Mouse (Mus musculus) limb, embryonic 14.5 days (tissue): ENCODE data around the gene H2-Q6. TPM values are rescaled to one million over a fixed set of nuclear protein-coding genes. Genes with fewer than 3 reads are reported as not detected.
"Not testable (repeated sequence)": the region's sequence is repeated elsewhere in the genome, so short reads cannot be mapped to it uniquely, and the experiment has no call there.

Source experiments
- ATAC-seq: fragments of 200-750 bp; cut with Nextera tagmentation; 2 replicates; pipeline ENCODE4 v1.8.0; 2017; ENCODE audit warnings: low read depth, moderate number of reproducible peaks, moderate TSS enrichment; ENCODE audit not compliant: low FRiP score
- DNase-seq: peaks from one replicate; pipeline ENCODE4 v3.0.0-alpha.2; 2015; ENCODE audit warnings: low spot score
- H3K27ac ChIP-seq: fragments of 300-500 bp; sonication (generic); replicated peaks from 2 replicates; pipeline ENCODE4 v1.5.1; 2014; ENCODE audit warnings: low read depth, mild to moderate bottlenecking, low read length, moderate library complexity, mixed read lengths
- H3K27me3 ChIP-seq: fragments of 300-500 bp; sonication (generic); 2 replicates; pipeline ENCODE4 v1.6.1; 2014; ENCODE audit warnings: low read length, mixed read lengths; ENCODE audit not compliant: control insufficient read depth, insufficient read depth
- H3K36me3 ChIP-seq: fragments of 300-500 bp; sonication (generic); 2 replicates; pipeline ENCODE4 v1.6.1; 2014; ENCODE audit warnings: mild to moderate bottlenecking, low read length, moderate library complexity, mixed read lengths; ENCODE audit not compliant: control insufficient read depth, insufficient read depth
- H3K4me1 ChIP-seq: fragments of 300-500 bp; sonication (generic); 2 replicates; pipeline ENCODE4 v1.6.1; 2014; ENCODE audit warnings: antibody characterized with exemption, low read length, mixed read lengths; ENCODE audit not compliant: control insufficient read depth, insufficient read depth
- H3K4me2 ChIP-seq: fragments of 300-500 bp; sonication (generic); replicated peaks from 2 replicates; pipeline ENCODE4 v1.6.1; 2014; ENCODE audit warnings: low read depth, mild to moderate bottlenecking, low read length, moderate library complexity; ENCODE audit not compliant: severe bottlenecking
- H3K4me3 ChIP-seq: fragments of 300-500 bp; sonication (generic); replicated peaks from 2 replicates; pipeline ENCODE4 v1.5.1; 2014; ENCODE audit warnings: low read length
- H3K9ac ChIP-seq: fragments of 300-500 bp; sonication (generic); 2 replicates; pipeline ENCODE4 v1.6.1; 2014; ENCODE audit warnings: mild to moderate bottlenecking, low read depth, low read length, moderate library complexity; ENCODE audit not compliant: severe bottlenecking
- H3K9me3 ChIP-seq: fragments of 300-500 bp; sonication (generic); 2 replicates; pipeline ENCODE4 v1.6.1; 2016; ENCODE audit warnings: low read length; ENCODE audit not compliant: control insufficient read depth
- POLR2A ChIP-seq: fragments of 200-500 bp; IDR thresholded peaks from 2 replicates; pipeline ENCODE4 v1.8.0; 2012; ENCODE audit warnings: inconsistent platforms, mild to moderate bottlenecking, moderate library complexity, borderline replicate concordance; ENCODE audit not compliant: insufficient read depth, insufficient read length; ENCODE audit errors: extremely low read depth
- WGBS: fragments of 180-500 bp; shearing (Covaris S2); extraction: QIAGEN DNeasy Blood & Tissue Kit; methylation state at CpG from one replicate; pipeline ENCODE4 v1.1.7; 2014; 5-methylcytosine and 5-hydroxymethylcytosine counted together
- polyA plus RNA-seq, 2 experiments: library from polyadenylated mRNA; depleted of rRNA in 1 of 2; stranded (reverse) in 1 of 2; unstranded in 1 of 2; fragments of >200 nt; fragmentation: Nextera tagmentation in 1 of 2; extraction: Ambion mirVana in 1 of 2; gene quantifications; 2 replicates each; pipeline versions ENCODE4 v1.2.1 to v1.2.3; 2012 to 2014

The H2-Q6 gene
- polyA plus RNA-seq, 2 experiments = 0.41 to 0.73 TPM

DNA sequence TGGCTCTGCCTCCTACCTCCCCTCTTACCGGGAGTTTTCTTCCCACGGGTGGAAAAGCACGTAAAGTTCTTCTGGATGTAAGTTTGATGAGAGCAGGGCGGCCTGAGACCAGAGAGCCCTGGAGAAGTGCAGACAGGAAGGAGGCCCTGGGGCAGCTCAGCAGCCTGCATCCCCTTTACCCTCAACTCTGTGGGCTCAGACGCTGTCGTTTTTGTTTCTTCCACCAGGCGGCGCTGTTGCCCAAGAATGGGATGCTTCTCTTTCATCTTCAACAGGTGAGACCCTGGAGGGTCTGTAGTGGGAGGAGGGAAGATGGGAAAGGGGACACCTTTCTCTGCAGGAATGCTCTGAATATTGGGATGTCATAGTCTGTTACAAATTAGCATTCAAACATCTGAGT is 41.0 kb downstream of the H2-Q6 start:
- WGBS = 4% methylated on average over 8 of the region's 8 CpGs
- not testable (repeated sequence) for H3K36me3 ChIP-seq, H3K4me2 ChIP-seq, H3K9me3 ChIP-seq, H3K27ac ChIP-seq, DNase-seq, H3K4me1 ChIP-seq, ATAC-seq, H3K4me3 ChIP-seq, H3K9ac ChIP-seq
- H3K27me3 ChIP-seq = peaks cover 19% of the 10 kb centered on the region

DNA sequence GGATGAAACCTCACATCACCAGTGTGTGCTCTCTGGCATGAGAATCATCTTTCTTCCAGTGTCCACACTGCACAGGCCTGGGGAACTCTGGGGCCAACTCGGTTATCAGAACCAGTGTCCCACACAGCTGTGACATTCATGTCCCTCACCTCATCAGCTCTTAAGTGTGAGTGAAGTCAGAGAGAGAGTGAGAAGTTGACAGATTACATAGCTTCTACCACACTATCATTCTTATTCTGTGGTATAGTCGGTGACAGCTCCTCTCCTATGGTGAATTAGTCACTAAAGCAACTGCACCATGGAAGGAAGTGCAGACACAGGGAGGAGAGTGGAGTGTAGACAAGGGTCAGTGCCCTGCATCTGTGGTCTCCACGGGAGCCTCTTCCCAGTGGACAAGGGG is 44.3 kb downstream of the H2-Q6 start:
- not testable (repeated sequence) for H3K4me3 ChIP-seq, H3K4me1 ChIP-seq, H3K9ac ChIP-seq, DNase-seq, H3K9me3 ChIP-seq, ATAC-seq, H3K27ac ChIP-seq, H3K36me3 ChIP-seq, H3K4me2 ChIP-seq
- WGBS = 56% methylated on average over 3 of the region's 3 CpGs
- peaks cover 21% of the 10 kb centered on the region for H3K27me3 ChIP-seq

DNA sequence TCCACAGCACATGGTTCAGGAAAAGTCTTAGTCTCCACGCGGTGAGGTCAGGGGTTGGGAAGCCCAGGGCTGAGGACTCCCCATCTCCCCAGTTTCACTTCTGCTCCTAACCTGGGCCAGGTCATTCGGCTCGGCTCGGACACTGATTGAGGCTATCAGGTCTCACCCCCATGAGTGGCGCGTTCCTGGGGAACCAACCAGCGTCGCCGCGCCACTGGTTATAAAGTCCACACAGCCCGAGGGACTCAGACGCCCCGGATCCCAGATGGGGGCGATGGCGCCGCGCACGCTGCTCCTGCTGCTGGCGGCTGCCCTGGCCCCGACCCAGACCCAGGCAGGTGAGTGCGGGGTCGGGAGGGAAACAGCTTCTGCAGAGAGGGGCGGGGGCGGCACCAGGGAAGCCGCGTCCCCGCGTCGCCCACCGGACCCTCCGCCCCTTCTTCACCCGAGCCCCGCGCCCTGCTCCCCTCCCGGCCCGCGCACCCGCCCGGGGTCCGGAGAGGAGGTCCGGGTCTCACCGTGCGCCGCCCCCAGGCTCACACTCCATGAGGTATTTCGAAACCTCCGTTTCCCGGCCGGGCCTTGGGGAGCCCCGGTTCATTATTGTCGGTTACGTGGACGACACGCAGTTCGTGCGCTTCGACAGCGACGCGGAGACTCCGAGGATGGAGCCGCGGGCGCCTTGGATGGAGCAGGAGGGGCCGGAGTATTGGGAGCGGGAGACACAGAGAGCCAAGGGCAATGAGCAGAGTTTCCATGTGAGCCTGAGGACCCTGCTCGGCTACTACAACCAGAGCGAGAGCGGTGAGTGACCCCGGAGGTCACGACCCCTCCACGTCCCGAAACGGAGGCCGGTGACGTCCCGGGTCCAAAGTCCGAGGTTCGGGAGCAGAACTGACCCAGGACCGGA is 45.4 kb downstream of the H2-Q6 start, which contains the start of gene H2-Q10:
Gene H2-Q10 (plus strand): TSS at position 248 of the 910 bp plus-strand sequence.
- Histone ChIP-seq H3K4me3 (peak within 1 kb of the TSS; percentile 45), H3K9me3 (no peaks in the 10 kb centered on the region), H3K36me3 (no peaks in the 10 kb centered on the region), H3K27me3 (peaks cover 21% of the 10 kb centered on the region), H3K4me1 (no peaks in the 10 kb centered on the region), H3K4me2 (peak within 1 kb of the TSS; percentile 86), H3K27ac (no peak within 1 kb of the TSS), H3K9ac (peak within 1 kb of the TSS; percentile 43)
- no peak for TF ChIP-seq POLR2A
- ATAC-seq = no peak
- 1% methylated on average over 70 of the region's 80 CpGs for WGBS
- DNase-seq = no peak

Other genes starting within 250 kb of the H2-Q6 start
- 4.0 and 4.8 TPM in 2 replicates for gene Aif1, start 248.8 kb upstream of the H2-Q6 start, polyA plus RNA-seq (2012; rRNA removed)
- 13.1 and 15.7 TPM in 2 replicates for gene Aif1, start 248.8 kb upstream of the H2-Q6 start, polyA plus RNA-seq (2014; fragmentation: Nextera tagmentation; extraction: Ambion mirVana)
- 21.8 and 24.4 TPM in 2 replicates for gene Lst1, start 236.4 kb upstream of the H2-Q6 start, polyA plus RNA-seq (2012; rRNA removed)
- gene Lst1, start 236.4 kb upstream of the H2-Q6 start, polyA plus RNA-seq (2014; fragmentation: Nextera tagmentation; extraction: Ambion mirVana) = 23.2 and 29.2 TPM in 2 replicates
- 1.7 and 3.0 TPM in 2 replicates for gene Ltb, start 230.4 kb upstream of the H2-Q6 start, polyA plus RNA-seq (2012; rRNA removed)
- gene Ltb, start 230.4 kb upstream of the H2-Q6 start, polyA plus RNA-seq (2014; fragmentation: Nextera tagmentation; extraction: Ambion mirVana) = 1.1 and 1.4 TPM in 2 replicates
- gene Tnf, start 222.8 kb upstream of the H2-Q6 start, polyA plus RNA-seq (2012; rRNA removed) = 1.1 and 1.3 TPM in 2 replicates
- 0.28 and 0.73 TPM in 2 replicates for gene Tnf, start 222.8 kb upstream of the H2-Q6 start, polyA plus RNA-seq (2014; fragmentation: Nextera tagmentation; extraction: Ambion mirVana)
- gene Lta, start 219.5 kb upstream of the H2-Q6 start, polyA plus RNA-seq (2012; rRNA removed) = 0.36 and 0.39 TPM in 2 replicates
- gene Lta, start 219.5 kb upstream of the H2-Q6 start, polyA plus RNA-seq (2014; fragmentation: Nextera tagmentation; extraction: Ambion mirVana) = 0.14 TPM in 1 of 2 replicates, not detected in the other
- gene Gm16181, start 204.0 kb upstream of the H2-Q6 start, polyA plus RNA-seq (2012; rRNA removed) = 0.26 TPM in 1 of 2 replicates, not detected in the other
- gene Gm16181, start 204.0 kb upstream of the H2-Q6 start, polyA plus RNA-seq (2014; fragmentation: Nextera tagmentation; extraction: Ambion mirVana) = not detected in 2 replicates
- 11.2 and 12.0 TPM in 2 replicates for gene Atp6v1g2, start 191.2 kb upstream of the H2-Q6 start, polyA plus RNA-seq (2012; rRNA removed)
- 3.6 and 4.9 TPM in 2 replicates for gene Atp6v1g2, start 191.2 kb upstream of the H2-Q6 start, polyA plus RNA-seq (2014; fragmentation: Nextera tagmentation; extraction: Ambion mirVana)
- gene Nfkbil1, start 189.1 kb upstream of the H2-Q6 start, polyA plus RNA-seq (2012; rRNA removed) = 17.0 and 19.6 TPM in 2 replicates
- 4.9 and 5.9 TPM in 2 replicates for gene Nfkbil1, start 189.1 kb upstream of the H2-Q6 start, polyA plus RNA-seq (2014; fragmentation: Nextera tagmentation; extraction: Ambion mirVana)
- 877 and 1,003 TPM in 2 replicates for gene Ddx39b, start 183.1 kb upstream of the H2-Q6 start, polyA plus RNA-seq (2012; rRNA removed)
- gene Ddx39b, start 183.1 kb upstream of the H2-Q6 start, polyA plus RNA-seq (2014; fragmentation: Nextera tagmentation; extraction: Ambion mirVana) = 416 and 445 TPM in 2 replicates
- 26.0 and 27.2 TPM in 2 replicates for gene H2-D1, start 162.1 kb upstream of the H2-Q6 start, polyA plus RNA-seq (2012; rRNA removed)
- 49.3 and 53.9 TPM in 2 replicates for gene H2-D1, start 162.1 kb upstream of the H2-Q6 start, polyA plus RNA-seq (2014; fragmentation: Nextera tagmentation; extraction: Ambion mirVana)
- 0.01 and 0.05 TPM in 2 replicates for gene H2-Q1, start 104.4 kb upstream of the H2-Q6 start, polyA plus RNA-seq (2012; rRNA removed)
- not detected in 2 replicates for gene H2-Q1, start 104.4 kb upstream of the H2-Q6 start, polyA plus RNA-seq (2014; fragmentation: Nextera tagmentation; extraction: Ambion mirVana)
- gene H2-Q2, start 82.6 kb upstream of the H2-Q6 start, polyA plus RNA-seq (2012; rRNA removed) = 0.16 and 0.41 TPM in 2 replicates
- 0.15 and 0.37 TPM in 2 replicates for gene H2-Q2, start 82.6 kb upstream of the H2-Q6 start, polyA plus RNA-seq (2014; fragmentation: Nextera tagmentation; extraction: Ambion mirVana)
- gene H2-Q4, start 45.2 kb upstream of the H2-Q6 start, polyA plus RNA-seq (2012; rRNA removed) = 15.2 and 15.5 TPM in 2 replicates
- gene H2-Q4, start 45.2 kb upstream of the H2-Q6 start, polyA plus RNA-seq (2014; fragmentation: Nextera tagmentation; extraction: Ambion mirVana) = 2.8 and 3.5 TPM in 2 replicates
- 8.9 and 9.9 TPM in 2 replicates for gene H2-Q7, start 14.3 kb downstream of the H2-Q6 start, polyA plus RNA-seq (2012; rRNA removed)
- 3.1 and 4.2 TPM in 2 replicates for gene H2-Q7, start 14.3 kb downstream of the H2-Q6 start, polyA plus RNA-seq (2014; fragmentation: Nextera tagmentation; extraction: Ambion mirVana)
- gene H2-Q10, start 45.2 kb downstream of the H2-Q6 start, polyA plus RNA-seq (2012; rRNA removed) = 0.76 and 0.87 TPM in 2 replicates
- gene H2-Q10, start 45.2 kb downstream of the H2-Q6 start, polyA plus RNA-seq (2014; fragmentation: Nextera tagmentation; extraction: Ambion mirVana) = 0.28 and 0.62 TPM in 2 replicates
- 0.06 and 0.09 TPM in 2 replicates for gene Pou5f1, start 81.2 kb downstream of the H2-Q6 start, polyA plus RNA-seq (2012; rRNA removed)
- gene Pou5f1, start 81.2 kb downstream of the H2-Q6 start, polyA plus RNA-seq (2014; fragmentation: Nextera tagmentation; extraction: Ambion mirVana) = not detected in 2 replicates
- 73.8 and 82.6 TPM in 2 replicates for gene Tcf19, start 92.0 kb downstream of the H2-Q6 start, polyA plus RNA-seq (2012; rRNA removed)
- gene Tcf19, start 92.0 kb downstream of the H2-Q6 start, polyA plus RNA-seq (2014; fragmentation: Nextera tagmentation; extraction: Ambion mirVana) = 75.5 and 84.3 TPM in 2 replicates
- gene Cchcr1, start 92.2 kb downstream of the H2-Q6 start, polyA plus RNA-seq (2012; rRNA removed) = 41.2 and 43.2 TPM in 2 replicates
- 11.6 and 13.9 TPM in 2 replicates for gene Cchcr1, start 92.2 kb downstream of the H2-Q6 start, polyA plus RNA-seq (2014; fragmentation: Nextera tagmentation; extraction: Ambion mirVana)
- 1.0 and 2.2 TPM in 2 replicates for gene Psors1c2, start 108.4 kb downstream of the H2-Q6 start, polyA plus RNA-seq (2012; rRNA removed)
- gene Psors1c2, start 108.4 kb downstream of the H2-Q6 start, polyA plus RNA-seq (2014; fragmentation: Nextera tagmentation; extraction: Ambion mirVana) = 0.39 and 1.5 TPM in 2 replicates
- gene Cdsn, start 127.3 kb downstream of the H2-Q6 start, polyA plus RNA-seq (2012; rRNA removed) = 0.09 and 0.31 TPM in 2 replicates
- gene Cdsn, start 127.3 kb downstream of the H2-Q6 start, polyA plus RNA-seq (2014; fragmentation: Nextera tagmentation; extraction: Ambion mirVana) = 0.07 and 0.17 TPM in 2 replicates
- 0.21 and 0.24 TPM in 2 replicates for gene 2300002M23Rik, start 142.6 kb downstream of the H2-Q6 start, polyA plus RNA-seq (2012; rRNA removed)
- gene 2300002M23Rik, start 142.6 kb downstream of the H2-Q6 start, polyA plus RNA-seq (2014; fragmentation: Nextera tagmentation; extraction: Ambion mirVana) = not detected in 2 replicates
- not detected in 2 replicates for gene Sfta2, start 176.7 kb downstream of the H2-Q6 start, polyA plus RNA-seq (2012; rRNA removed)
- not detected in 2 replicates for gene Sfta2, start 176.7 kb downstream of the H2-Q6 start, polyA plus RNA-seq (2014; fragmentation: Nextera tagmentation; extraction: Ambion mirVana)
- gene Gm9573, start 201.8 kb downstream of the H2-Q6 start, polyA plus RNA-seq (2012; rRNA removed) = not detected in 2 replicates
- gene Gm9573, start 201.8 kb downstream of the H2-Q6 start, polyA plus RNA-seq (2014; fragmentation: Nextera tagmentation; extraction: Ambion mirVana) = not detected in 2 replicates
- 0.13 and 0.30 TPM in 2 replicates for gene Mucl3, start 218.8 kb downstream of the H2-Q6 start, polyA plus RNA-seq (2012; rRNA removed)
- gene Mucl3, start 218.8 kb downstream of the H2-Q6 start, polyA plus RNA-seq (2014; fragmentation: Nextera tagmentation; extraction: Ambion mirVana) = 0.22 TPM in 1 of 2 replicates, not detected in the other
- 35.4 and 47.8 TPM in 2 replicates for gene Vars2, start 242.7 kb downstream of the H2-Q6 start, polyA plus RNA-seq (2012; rRNA removed)
- gene Vars2, start 242.7 kb downstream of the H2-Q6 start, polyA plus RNA-seq (2014; fragmentation: Nextera tagmentation; extraction: Ambion mirVana) = 14.8 and 18.7 TPM in 2 replicates
- gene Gtf2h4, start 248.9 kb downstream of the H2-Q6 start, polyA plus RNA-seq (2012; rRNA removed) = 43.0 and 52.0 TPM in 2 replicates
- gene Gtf2h4, start 248.9 kb downstream of the H2-Q6 start, polyA plus RNA-seq (2014; fragmentation: Nextera tagmentation; extraction: Ambion mirVana) = 40.7 and 44.9 TPM in 2 replicates